Mouse (Mus musculus) left cerebral cortex, postnatal 25 days (tissue): Measurements from ENCODE around the gene Rab31. TPM values are rescaled to one million over a fixed set of nuclear protein-coding genes. Genes with fewer than 3 reads are reported as not detected.
A peak's percentile ranks its signal among the peaks of the same experiment; 100 is the strongest.

Source experiments
- DNase-seq, 2 experiments: peaks; one replicate each; pipeline ENCODE4 v3.0.0; 2022; ENCODE audit warnings: low spot score in 2 of 2, mixed read lengths in 1 of 2
- intact Hi-C: fragments of 180-260 bp; cut with DNase I; formaldehyde crosslinking; loops from one replicate; pipeline ENCODE4 v1.15.1; 2025
- total RNA-seq, 2 experiments: library from RNA; stranded (reverse); gene quantifications; 2 replicates each; pipeline ENCODE4 v1.2.3; 2021

Gene Rab31
- total RNA-seq, 2 experiments from 2014 or later = 64.1 to 65.5 TPM

DNA sequence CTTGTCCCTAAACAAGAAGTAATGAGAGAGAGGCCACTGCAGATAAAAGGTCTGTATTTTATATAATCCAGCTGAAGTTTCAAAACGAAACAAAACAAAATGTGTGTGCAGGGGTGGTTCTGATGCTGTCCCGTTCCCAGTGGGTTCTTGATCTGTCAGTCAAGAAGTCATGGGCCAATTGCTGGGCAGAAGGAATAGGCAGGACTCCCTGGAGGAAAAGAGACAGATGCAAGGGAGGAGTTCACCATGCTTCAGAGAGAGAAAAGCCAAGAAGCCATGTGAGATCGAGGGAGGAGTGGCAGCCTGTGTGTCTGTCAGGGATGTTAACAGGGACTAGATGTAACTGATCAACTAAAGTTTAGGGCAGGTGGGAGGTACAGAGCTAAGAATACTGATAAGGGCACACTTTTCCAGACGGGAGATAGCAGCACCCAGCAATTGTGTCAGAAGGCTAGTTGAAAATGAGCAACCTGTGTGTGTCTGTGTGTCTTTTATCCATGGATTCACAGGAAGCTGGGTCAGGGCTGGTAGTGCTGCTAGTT is 54.8 kb downstream of the Rab31 start:
- intact Hi-C loops = no loop called here
- DNase-seq = no peak

DNA sequence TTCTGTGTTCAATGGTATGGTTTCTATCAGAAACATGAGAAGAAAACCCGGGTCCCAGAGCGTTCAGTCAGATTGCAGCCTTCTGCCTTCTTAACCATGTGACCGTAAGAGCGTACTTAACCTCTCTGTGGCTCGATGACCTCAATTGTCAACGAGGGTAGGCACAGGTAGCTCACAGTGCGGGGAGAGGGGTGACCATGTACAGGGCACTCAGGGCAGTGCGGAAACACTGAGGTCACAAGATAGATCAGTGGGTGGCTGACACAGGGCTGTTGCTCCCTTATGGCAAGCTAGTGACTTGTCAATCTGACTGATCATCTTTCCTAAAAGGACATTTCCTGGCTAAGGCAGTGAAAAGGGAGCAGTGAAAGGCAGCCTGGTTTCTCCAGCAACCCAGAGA is 58.5 kb downstream of the Rab31 start:
- no peak for DNase-seq
- intact Hi-C loops = no loop called here

DNA sequence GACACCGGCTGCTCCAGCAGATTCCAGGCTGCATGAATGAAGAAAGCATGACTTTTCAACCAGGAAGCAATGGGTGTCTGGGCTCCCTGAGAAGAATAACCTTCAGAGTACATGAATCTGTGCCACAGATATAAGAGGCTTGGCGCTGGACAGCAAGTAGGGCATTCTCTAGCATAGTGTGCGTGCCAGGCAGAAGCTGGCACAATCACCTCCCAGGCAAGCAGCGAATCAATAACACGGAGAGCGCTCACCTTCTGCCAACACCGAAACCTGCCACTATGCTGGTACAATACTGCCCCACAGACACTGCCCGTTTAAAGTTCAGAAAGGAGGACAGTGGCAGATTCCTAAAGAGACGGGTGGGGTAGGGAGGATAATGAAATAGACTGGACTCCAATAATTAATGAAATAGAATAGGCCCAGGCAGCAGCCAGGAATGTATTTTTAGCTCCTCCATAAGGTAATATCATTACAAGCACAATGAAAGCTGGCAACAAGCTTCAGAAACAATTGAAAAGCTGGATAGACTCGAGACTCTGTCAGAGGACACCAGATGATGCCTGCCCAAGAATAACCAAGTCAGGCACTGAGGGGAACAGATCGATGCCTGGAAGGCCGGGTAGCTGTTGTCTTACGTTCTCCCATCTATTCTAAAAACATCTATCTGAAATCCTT is 59.6 kb downstream of the Rab31 start:
- no peak for DNase-seq
- intact Hi-C loops = no loop called here

DNA sequence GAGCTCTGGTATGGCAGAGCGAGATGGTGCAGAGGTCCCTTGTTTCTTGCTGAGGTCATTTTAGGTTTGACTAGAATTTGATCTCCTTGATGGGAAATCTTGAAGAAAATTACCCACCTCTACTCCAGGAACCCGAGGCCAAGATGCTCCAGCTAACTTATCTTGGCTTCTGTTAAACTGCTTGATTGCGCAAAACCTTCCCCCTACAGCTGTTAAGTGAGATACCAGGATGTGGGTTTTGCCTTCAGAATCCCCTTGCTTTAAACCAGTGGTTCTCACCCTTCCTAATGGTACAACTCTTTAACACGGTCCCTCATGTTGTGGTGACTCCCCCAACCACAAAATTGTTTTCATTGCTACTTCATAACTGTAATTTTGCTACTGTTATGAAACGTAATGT is 60.8 kb downstream of the Rab31 start:
- intact Hi-C loops = no loop called here
- no peak for DNase-seq

DNA sequence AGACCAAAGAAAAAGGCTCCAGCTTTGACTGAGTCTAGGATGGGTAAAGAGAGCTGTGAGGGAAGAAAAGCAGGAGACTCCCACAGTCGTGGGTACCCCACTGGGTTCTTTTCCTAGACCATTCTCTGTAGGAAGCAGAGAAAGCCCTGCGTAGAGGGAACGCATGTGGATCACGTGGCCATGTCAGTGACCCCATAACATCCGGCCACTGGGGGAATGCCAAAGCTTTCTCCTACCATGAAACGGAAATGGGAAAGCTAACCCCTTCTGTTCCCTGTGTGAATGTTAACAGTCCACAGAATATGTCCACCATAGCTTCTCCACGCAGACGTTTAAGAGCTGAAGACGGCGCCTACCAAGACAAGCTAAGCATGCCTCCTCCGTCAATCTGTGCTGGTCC is 62.0 kb downstream of the Rab31 start:
- DNase-seq = no peak
- intact Hi-C loops = no loop called here

GRCm38 (mm10) chr17:65706220-65706619 is 66.3 kb downstream of the Rab31 start:
- intact Hi-C loops = loop anchor here (1.0 kb wide), 1 partner anchor 65 kb away; no protein-coding TSS in a partner anchor
- peak; percentile 51 to 73 for DNase-seq

DNA sequence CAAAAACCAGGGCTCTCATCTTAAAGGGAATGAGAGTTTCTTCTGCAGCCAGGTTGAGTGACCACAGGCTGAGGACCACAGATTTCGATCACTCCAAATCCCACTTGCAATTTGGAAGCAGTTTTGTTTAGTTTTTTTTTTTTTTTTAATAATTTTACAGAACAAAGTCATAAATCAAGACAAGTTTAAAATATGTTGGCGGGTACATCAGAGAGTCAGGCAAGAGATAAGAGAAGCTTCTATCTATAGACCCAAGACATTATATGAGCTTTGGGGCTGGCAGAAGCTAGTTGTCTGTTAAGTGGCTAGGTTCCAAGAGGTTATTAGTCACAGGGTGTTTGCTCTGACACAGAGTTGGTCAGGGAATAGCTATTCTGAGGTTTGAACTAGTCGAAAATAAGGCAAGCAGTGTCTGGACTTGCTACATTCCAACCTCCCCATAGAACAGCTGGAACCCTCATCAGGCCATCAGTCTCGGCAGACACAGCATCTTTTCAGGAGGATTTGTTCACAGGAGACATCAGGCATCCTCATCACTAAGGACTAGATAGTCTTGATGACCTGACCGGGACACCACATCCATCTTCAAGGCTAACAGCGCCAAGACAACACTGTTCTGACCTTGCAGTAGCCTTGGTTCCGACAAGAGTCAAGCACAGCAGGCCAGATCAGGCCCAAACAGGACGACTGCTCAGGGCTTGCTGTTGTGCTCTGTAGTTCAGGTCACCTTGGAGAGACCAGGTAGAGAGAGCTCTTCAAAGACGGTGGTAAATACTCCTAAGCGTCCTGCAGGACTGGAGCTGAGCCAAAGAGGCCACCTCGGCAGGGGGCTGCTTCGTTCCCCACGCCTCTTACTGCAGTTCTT is 68.8 kb downstream of the Rab31 start:
- no peak for DNase-seq
- intact Hi-C loops = loop anchor here (5.0 kb wide), 1 partner anchor 91 kb away; the partner anchor contains the start of gene Vapa

DNA sequence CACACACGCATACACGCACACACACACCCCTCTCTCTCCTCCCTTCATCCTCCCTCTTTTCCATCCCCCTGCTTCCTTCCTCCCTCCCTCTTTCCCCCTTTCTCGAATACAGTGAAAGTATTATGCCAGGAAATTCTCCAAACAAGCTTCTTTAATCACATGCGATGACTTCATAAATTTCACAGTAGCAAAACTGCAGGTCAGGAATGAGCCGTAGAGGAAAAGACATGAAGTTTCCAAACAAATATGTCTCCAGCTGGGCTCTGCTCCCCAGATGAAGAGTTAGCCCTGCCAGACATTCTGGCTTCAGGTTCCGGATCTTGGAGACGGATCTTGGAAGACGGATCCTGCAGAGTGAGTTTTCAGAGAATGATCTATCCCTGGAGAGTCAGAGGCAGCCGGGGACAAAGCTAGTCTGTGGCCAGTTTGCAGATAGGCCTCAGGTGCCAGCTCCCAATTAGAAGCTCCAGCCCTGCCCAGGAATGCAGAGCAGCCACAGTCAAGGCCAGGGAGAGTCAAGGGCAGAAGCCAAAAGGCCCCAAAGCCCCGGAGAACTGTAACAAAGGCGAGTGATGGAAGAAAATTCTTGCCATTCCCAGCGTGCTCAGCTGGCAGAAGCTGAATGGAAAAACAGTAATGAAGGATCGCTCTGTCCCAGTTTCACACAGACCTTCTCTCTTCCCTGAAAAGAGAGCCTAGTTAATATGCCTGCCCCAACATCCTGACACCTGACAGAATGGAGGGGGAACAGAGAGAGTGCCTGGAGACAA is 70.6 kb downstream of the Rab31 start:
- intact Hi-C loops = loop anchor here (5.0 kb wide), 1 partner anchor 90 kb away; the partner anchor contains the start of gene Vapa
- peak; percentile 45 to 74 for DNase-seq

- DNase-seq = no peak
- intact Hi-C loops = loop anchor here (5.0 kb wide), 1 partner anchor 89 kb away; the partner anchor contains the start of gene Vapa
Observed at GRCm38 (mm10) chr17:65701356-65701755, 71.2 kb downstream of the Rab31 start.

DNA sequence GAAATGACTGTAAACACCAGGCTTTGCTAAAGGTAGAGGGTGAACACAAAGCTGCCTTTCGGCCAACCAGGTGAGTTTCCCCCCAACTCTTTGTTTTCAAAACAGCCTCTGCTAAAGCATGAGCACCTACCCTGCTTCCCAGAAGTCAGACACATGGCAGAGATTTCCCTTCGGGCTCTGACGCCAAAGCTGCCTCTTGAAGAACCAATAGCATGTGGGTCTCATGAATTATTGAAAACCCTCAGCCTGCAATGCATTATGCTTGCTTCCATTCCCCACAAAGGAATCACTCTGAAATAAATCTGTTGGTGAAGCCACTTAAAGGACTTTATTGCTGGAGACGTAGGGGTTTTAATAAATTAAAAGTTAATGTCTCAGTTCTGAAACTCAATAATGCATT is 72.5 kb downstream of the Rab31 start:
- intact Hi-C loops = loop anchor here (5.0 kb wide), 1 partner anchor 88 kb away; the partner anchor contains the start of gene Vapa
- no peak for DNase-seq

DNA sequence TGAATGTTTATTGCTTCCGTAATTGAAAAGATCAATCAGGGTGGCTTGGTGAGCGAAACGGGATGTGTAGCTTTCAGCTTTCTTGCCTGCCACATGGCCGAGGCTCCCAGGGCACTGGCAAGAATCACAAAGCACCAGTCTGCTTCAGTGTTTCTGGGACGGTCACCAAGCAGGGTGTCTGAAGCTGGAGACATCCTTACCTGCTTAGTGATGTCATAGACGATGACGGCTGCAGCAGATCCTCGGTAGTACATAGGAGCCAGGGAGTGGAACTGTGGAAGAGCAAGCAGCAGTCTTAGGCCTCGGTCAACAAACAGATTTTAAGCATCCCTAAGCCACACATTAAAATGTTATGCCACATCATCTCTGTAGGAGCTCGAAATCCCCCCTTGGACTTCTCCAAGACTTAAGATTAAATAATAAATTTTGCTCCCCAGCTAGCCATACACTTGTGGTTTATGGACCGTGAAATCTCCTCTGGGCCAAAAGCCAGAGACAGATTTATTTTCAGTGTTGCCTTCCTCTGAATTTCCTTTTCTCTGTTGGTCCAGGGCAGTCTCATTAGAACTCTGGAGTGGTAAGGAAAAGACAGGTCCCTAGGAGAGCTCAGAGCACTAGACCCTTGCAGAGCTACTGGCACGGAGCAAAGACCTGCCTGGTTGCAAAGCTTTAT is 74.6 kb downstream of the Rab31 start:
- intact Hi-C loops = no loop called here
- DNase-seq = no peak

GRCm38 (mm10) chr17:65696939-65697338 is 75.6 kb downstream of the Rab31 start:
- intact Hi-C loops = no loop called here
- no peak for DNase-seq

DNA sequence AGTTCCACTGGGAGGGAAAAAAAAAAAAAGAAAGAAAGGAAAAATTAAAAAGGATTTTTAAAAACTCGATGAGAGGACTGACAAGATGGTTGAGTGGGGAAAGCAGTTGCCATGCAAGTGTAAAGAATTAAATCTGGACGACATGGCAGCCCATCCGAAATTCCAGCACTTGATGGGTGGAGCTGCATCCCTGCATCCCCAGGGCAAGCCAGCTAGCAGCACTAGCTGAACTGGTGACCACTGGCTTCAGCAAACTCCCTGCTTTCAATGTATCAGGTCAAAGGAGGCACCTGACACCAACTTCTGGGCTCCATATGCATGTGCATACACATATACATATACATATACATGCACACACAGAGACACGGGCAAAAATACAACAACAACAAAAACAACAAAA is 80.3 kb downstream of the Rab31 start:
- intact Hi-C loops = no loop called here
- no peak for DNase-seq

- peak in 1 of 2 experiments; percentile 66 for DNase-seq
- intact Hi-C loops = no loop called here
Observed at GRCm38 (mm10) chr17:65683731-65684130, 88.8 kb downstream of the Rab31 start.

DNA sequence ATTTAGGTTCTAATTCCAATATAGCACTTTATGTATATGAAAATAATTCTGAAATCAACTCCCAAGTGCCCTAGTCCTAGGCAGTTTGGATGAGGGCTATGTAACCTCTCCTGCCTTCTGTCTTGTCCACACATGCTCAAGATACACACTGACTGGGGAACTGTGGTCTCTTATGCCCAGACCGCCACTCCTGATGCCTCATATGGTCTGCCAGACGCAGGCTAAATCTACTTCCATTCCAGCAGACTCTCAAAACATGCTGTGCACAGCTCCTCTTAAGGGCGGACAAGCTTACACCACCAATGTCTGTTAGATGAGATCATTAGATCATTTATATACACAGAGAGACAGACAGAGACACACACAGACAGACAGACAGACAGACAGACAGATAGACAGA is 89.2 kb downstream of the Rab31 start:
- intact Hi-C loops = no loop called here
- no peak for DNase-seq

DNA sequence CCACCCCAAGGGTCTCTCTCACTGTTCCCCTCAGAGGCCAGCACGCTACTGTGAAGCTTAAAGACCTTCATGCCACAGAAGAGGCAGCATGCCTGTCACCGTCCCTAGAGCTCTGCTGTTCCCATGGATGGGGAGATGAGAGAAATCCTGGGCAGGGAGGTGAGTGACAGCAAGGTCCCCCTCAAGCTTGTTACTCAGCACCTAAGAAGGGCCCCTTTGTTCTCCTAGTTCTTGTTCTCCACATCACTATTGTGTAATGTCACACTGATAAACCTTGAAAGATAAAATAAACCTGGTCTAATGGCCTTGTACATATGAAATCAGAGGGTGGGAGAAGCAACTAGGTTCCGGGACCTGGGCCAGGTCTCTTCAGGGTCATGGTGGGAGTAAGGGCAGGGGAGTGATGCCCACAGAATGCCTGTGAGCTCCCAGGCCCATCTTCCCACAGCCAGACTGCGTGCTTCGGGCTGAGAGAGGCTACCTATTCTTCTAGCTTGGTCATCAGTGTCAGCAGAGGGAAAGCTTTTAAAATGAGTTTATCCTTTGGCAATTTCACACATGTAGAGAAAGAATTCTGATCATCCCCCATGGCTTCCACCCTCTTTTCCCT is 90.4 kb downstream of the Rab31 start:
- no peak for DNase-seq
- intact Hi-C loops = no loop called here

DNA sequence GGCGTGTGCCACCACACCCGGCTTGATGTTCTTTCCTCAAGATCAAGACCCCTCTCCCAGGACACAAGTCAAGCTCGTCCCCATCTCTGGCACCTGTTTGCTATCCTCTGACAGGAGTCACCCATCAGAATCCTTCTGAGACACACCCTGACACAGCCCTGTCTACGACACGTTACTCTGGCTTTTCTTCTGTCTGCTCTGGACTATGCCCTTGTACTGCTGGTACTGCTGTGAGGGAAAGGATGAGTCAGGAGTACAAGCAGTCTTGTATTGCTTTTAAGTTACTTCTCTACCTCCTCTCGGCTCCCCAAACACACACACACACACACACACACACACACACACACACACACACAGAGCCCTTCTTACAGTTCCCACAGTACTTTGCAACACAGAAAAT is 91.0 kb downstream of the Rab31 start:
- DNase-seq = no peak
- intact Hi-C loops = no loop called here

DNA sequence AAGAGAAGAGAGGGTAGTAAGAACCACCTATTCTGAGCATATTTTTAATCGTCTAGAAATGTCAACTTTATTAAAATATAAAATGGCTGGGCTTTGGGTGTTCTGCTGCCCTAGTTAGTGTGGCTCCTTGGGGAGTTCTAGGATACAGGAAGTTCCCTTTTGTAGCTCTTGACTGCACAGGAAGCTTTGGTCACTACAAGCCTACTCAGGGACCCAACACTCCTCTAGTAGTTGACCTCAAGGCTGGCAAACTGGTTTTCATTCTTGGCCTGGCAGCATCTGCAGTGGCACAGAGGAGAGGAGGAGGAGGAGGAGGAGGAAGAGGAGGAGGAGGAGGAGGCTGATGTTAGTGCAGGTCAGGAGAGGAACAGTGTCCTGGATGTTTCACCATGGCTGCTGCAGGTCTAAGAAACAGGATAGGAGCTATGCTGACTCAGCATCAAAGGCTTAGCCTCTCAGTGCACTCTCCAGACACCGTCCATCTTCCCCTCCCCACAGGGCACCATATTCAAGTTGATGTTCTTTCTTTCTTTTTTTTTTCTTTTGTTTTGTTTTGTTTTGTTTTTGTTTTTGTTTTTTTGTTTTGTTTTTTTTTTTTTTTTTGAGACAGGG is 91.6 kb downstream of the Rab31 start:
- DNase-seq = no peak
- intact Hi-C loops = no loop called here
